Mouse (Mus musculus) stomach, embryonic 15.5 days (tissue): Measurements from ENCODE around the gene Gm43518. TPM values are rescaled to one million over a fixed set of nuclear protein-coding genes. Genes with fewer than 3 reads are reported as not detected.
A peak's percentile ranks its signal among the peaks of the same experiment; 100 is the strongest.

Experiments
- ATAC-seq: fragments of 200-750 bp; cut with Nextera tagmentation; 2 replicates; pipeline ENCODE4 v1.8.0; 2017; ENCODE audit warnings: low read depth, moderate number of reproducible peaks, moderate TSS enrichment; ENCODE audit not compliant: insufficient read depth, low FRiP score
- H3K27ac ChIP-seq: fragments of 300-500 bp; sonication (generic); 2 replicates; pipeline ENCODE4 v1.5.1; 2015; ENCODE audit warnings: mild to moderate bottlenecking, inconsistent platforms
- H3K27me3 ChIP-seq: fragments of 300-500 bp; sonication (generic); replicated peaks from 2 replicates; pipeline ENCODE4 v1.6.1; 2015; ENCODE audit warnings: inconsistent platforms
- H3K36me3 ChIP-seq: fragments of 300-500 bp; sonication (generic); 2 replicates; pipeline ENCODE4 v1.6.1; 2015; ENCODE audit warnings: inconsistent platforms
- H3K4me1 ChIP-seq: fragments of 300-500 bp; sonication (generic); 2 replicates; pipeline ENCODE4 v1.6.1; 2015; ENCODE audit warnings: inconsistent platforms
- H3K4me2 ChIP-seq: fragments of 300-500 bp; sonication (generic); 2 replicates; pipeline ENCODE4 v1.6.1; 2015; ENCODE audit warnings: mild to moderate bottlenecking, inconsistent platforms
- H3K4me3 ChIP-seq: fragments of 300-500 bp; sonication (generic); replicated peaks from 2 replicates; pipeline ENCODE4 v1.5.1; 2015; ENCODE audit warnings: inconsistent platforms
- H3K9ac ChIP-seq: fragments of 300-500 bp; sonication (generic); 2 replicates; pipeline ENCODE4 v1.6.1; 2015; ENCODE audit warnings: inconsistent platforms
- H3K9me3 ChIP-seq: fragments of 300-500 bp; sonication (generic); 2 replicates; pipeline ENCODE4 v1.6.1; 2016; ENCODE audit warnings: inconsistent platforms
- WGBS: fragments of 180-500 bp; shearing (Covaris S2); methylation state at CpG from one replicate; pipeline ENCODE4 v1.1.7; 2015; 5-methylcytosine and 5-hydroxymethylcytosine counted together
- polyA plus RNA-seq: library from polyadenylated mRNA; unstranded; fragments of >200 nt; fragmentation: Nextera tagmentation; extraction: Ambion mirVana; gene quantifications from 2 replicates; pipeline ENCODE4 v1.2.1, GENCODE M21; 2015

Gm43518 gene
- 2.4 and 3.4 TPM in 2 replicates for polyA plus RNA-seq

- H3K27ac ChIP-seq = no peak within 1 kb of the TSS
Observed at GRCm38 (mm10) chr5:123927118-123927517, at the start of gene Gm43518. Gene Gm43518, plus strand, starts transcription at chr5:123927418.

GRCm38 (mm10) chr5:123878056-123878455, 49.2 kb upstream of the Gm43518 start:
- no peak for ATAC-seq
- Histone ChIP-seq H3K9ac (no peak overlapping the region), H3K4me2 (peak overlapping the region; percentile 45), H3K36me3 (no peaks in the 10 kb centered on the region), H3K9me3 (no peaks in the 10 kb centered on the region), H3K27ac (no peak overlapping the region), H3K27me3 (no peaks in the 10 kb centered on the region), H3K4me3 (peak overlapping the region; percentile 21), H3K4me1 (peaks cover 22% of the 10 kb centered on the region)
- WGBS = 37% methylated on average over 14 of the region's 14 CpGs

More at GRCm38 (mm10) chr5:123927118-123927517, at the start of gene Gm43518:
- 0 out of 2 replicates have a peak, but pooled peaks cover 3% of the 10 kb centered on the region for H3K4me1 ChIP-seq
- no peak for ATAC-seq
- no peak within 1 kb of the TSS for H3K9ac ChIP-seq
- no peak within 1 kb of the TSS for H3K4me3 ChIP-seq
- peaks cover 47% of the 10 kb centered on the region for H3K36me3 ChIP-seq
- WGBS = 94% methylated on average over 9 of the region's 9 CpGs
- H3K4me2 ChIP-seq = no peak within 1 kb of the TSS
- no peaks in the 10 kb centered on the region for H3K27me3 ChIP-seq
- no peaks in the 10 kb centered on the region for H3K9me3 ChIP-seq

GRCm38 (mm10) chr5:123879928-123880327, 47.3 kb upstream of the Gm43518 start, which contains the start of gene Hcar1:
Gene Hcar1, minus strand, starts transcription at chr5:123880020.
- peak within 1 kb of the TSS; percentile 20 for H3K4me3 ChIP-seq
- 25% methylated on average over 12 of the region's 12 CpGs for WGBS

GRCm38 (mm10) chr5:123880778-123881177, 46.4 kb upstream of the Gm43518 start:
- no peaks in the 10 kb centered on the region for H3K36me3 ChIP-seq
- H3K4me3 ChIP-seq = no peak overlapping the region
- H3K27ac ChIP-seq = peak overlapping the region; percentile 83
- peaks cover 22% of the 10 kb centered on the region for H3K4me1 ChIP-seq
- no peak for ATAC-seq
- 83% methylated on average over 14 of the region's 14 CpGs for WGBS
- H3K9ac ChIP-seq = no peak overlapping the region
- H3K27me3 ChIP-seq = no peaks in the 10 kb centered on the region
- H3K9me3 ChIP-seq = no peaks in the 10 kb centered on the region
- H3K4me2 ChIP-seq = peak overlapping the region; percentile 45; the same call in 1 of the 2 replicates

More at GRCm38 (mm10) chr5:123879928-123880327, 47.3 kb upstream of the Gm43518 start, which contains the start of gene Hcar1:
- ATAC-seq = peak; percentile 81
- Histone ChIP-seq H3K4me2 (peak within 1 kb of the TSS; percentile 45), H3K27ac (peak within 1 kb of the TSS; percentile 83), H3K36me3 (no peaks in the 10 kb centered on the region), H3K4me1 (peaks cover 22% of the 10 kb centered on the region), H3K27me3 (no peaks in the 10 kb centered on the region), H3K9me3 (no peaks in the 10 kb centered on the region), H3K9ac (no peak within 1 kb of the TSS)

- H3K27ac ChIP-seq = no peak overlapping the region
- H3K4me3 ChIP-seq = no peak overlapping the region
- H3K36me3 ChIP-seq = no peaks in the 10 kb centered on the region
- no peaks in the 10 kb centered on the region for H3K27me3 ChIP-seq
- H3K4me2 ChIP-seq = no peak overlapping the region
- H3K4me1 ChIP-seq = peaks cover 13% of the 10 kb centered on the region
- H3K9ac ChIP-seq = no peak overlapping the region
- ATAC-seq = no peak
- 70% methylated on average over 7 of the region's 7 CpGs for WGBS
- no peaks in the 10 kb centered on the region for H3K9me3 ChIP-seq
Observed at GRCm38 (mm10) chr5:123883891-123884290, 43.3 kb upstream of the Gm43518 start.

- Histone ChIP-seq H3K9me3 (no peaks in the 10 kb centered on the region), H3K4me1 (peaks cover 9% of the 10 kb centered on the region), H3K4me3 (no peak overlapping the region), H3K36me3 (no peaks in the 10 kb centered on the region), H3K9ac (no peak overlapping the region), H3K27ac (no peak overlapping the region), H3K4me2 (no peak overlapping the region), H3K27me3 (no peaks in the 10 kb centered on the region)
- ATAC-seq = no peak
- 75% methylated on average over 10 of the region's 10 CpGs for WGBS
Observed at GRCm38 (mm10) chr5:123884332-123884731, 42.9 kb upstream of the Gm43518 start.

GRCm38 (mm10) chr5:123886365-123886764, 40.9 kb upstream of the Gm43518 start:
- no peak for ATAC-seq
- 69% methylated on average over 3 of the region's 3 CpGs for WGBS
- H3K27ac ChIP-seq = no peak overlapping the region

GRCm38 (mm10) chr5:123890312-123890711, 36.9 kb upstream of the Gm43518 start:
- H3K9me3 ChIP-seq = no peaks in the 10 kb centered on the region
- H3K4me1 ChIP-seq = peaks cover 5% of the 10 kb centered on the region; the same call in 1 of the 2 replicates
- no peaks in the 10 kb centered on the region for H3K36me3 ChIP-seq
- no peak overlapping the region for H3K27ac ChIP-seq
- WGBS = 71% methylated on average over 2 of the region's 2 CpGs
- no peak overlapping the region for H3K4me3 ChIP-seq
- no peaks in the 10 kb centered on the region for H3K27me3 ChIP-seq
- no peak for ATAC-seq
- no peak overlapping the region for H3K9ac ChIP-seq
- no peak overlapping the region for H3K4me2 ChIP-seq

More at GRCm38 (mm10) chr5:123886365-123886764, 40.9 kb upstream of the Gm43518 start:
- Histone ChIP-seq H3K4me2 (no peak overlapping the region), H3K27me3 (no peaks in the 10 kb centered on the region), H3K4me3 (no peak overlapping the region), H3K36me3 (no peaks in the 10 kb centered on the region), H3K9ac (no peak overlapping the region), H3K9me3 (no peaks in the 10 kb centered on the region), H3K4me1 (0 out of 2 replicates have a peak, but pooled peaks cover under 1% of the 10 kb centered on the region)

- Histone ChIP-seq H3K4me3 (no peak overlapping the region), H3K9ac (no peak overlapping the region), H3K27me3 (no peaks in the 10 kb centered on the region), H3K36me3 (no peaks in the 10 kb centered on the region), H3K9me3 (no peaks in the 10 kb centered on the region), H3K27ac (no peak overlapping the region), H3K4me1 (peaks cover 5% of the 10 kb centered on the region; the same call in 1 of the 2 replicates), H3K4me2 (no peak overlapping the region)
- WGBS = 75% methylated on average over 5 of the region's 5 CpGs
- ATAC-seq = no peak
Observed at GRCm38 (mm10) chr5:123890987-123891386, 36.2 kb upstream of the Gm43518 start.

- WGBS = 38% methylated on average over 6 of the region's 6 CpGs
- no peaks in the 10 kb centered on the region for H3K27me3 ChIP-seq
- no peak overlapping the region for H3K9ac ChIP-seq
- H3K4me3 ChIP-seq = no peak overlapping the region
- no peaks in the 10 kb centered on the region for H3K36me3 ChIP-seq
- no peak for ATAC-seq
- peak overlapping the region; percentile 13; the same call in 1 of the 2 replicates for H3K4me2 ChIP-seq
- no peak overlapping the region for H3K27ac ChIP-seq
- no peaks in the 10 kb centered on the region for H3K9me3 ChIP-seq
- H3K4me1 ChIP-seq = peaks cover 5% of the 10 kb centered on the region; the same call in 1 of the 2 replicates
Observed at GRCm38 (mm10) chr5:123891669-123892068, 35.5 kb upstream of the Gm43518 start.

GRCm38 (mm10) chr5:123893520-123893919, 33.7 kb upstream of the Gm43518 start:
- 86% methylated on average over 5 of the region's 5 CpGs for WGBS
- Histone ChIP-seq H3K9ac (no peak overlapping the region), H3K36me3 (no peaks in the 10 kb centered on the region), H3K4me3 (no peak overlapping the region), H3K9me3 (no peaks in the 10 kb centered on the region), H3K27me3 (no peaks in the 10 kb centered on the region), H3K4me1 (peaks cover 5% of the 10 kb centered on the region; the same call in 1 of the 2 replicates), H3K4me2 (no peak overlapping the region), H3K27ac (no peak overlapping the region)
- no peak for ATAC-seq

GRCm38 (mm10) chr5:123896395-123896794, 30.8 kb upstream of the Gm43518 start:
- Histone ChIP-seq H3K36me3 (no peaks in the 10 kb centered on the region), H3K27ac (peak overlapping the region; percentile 40; the same call in 1 of the 2 replicates), H3K4me1 (peaks cover 4% of the 10 kb centered on the region; the same call in 1 of the 2 replicates), H3K4me2 (no peak overlapping the region), H3K9ac (no peak overlapping the region), H3K9me3 (no peaks in the 10 kb centered on the region), H3K27me3 (no peaks in the 10 kb centered on the region), H3K4me3 (no peak overlapping the region)
- WGBS = 73% methylated on average over 11 of the region's 11 CpGs
- no peak for ATAC-seq
